In the genomic region with DNA sequence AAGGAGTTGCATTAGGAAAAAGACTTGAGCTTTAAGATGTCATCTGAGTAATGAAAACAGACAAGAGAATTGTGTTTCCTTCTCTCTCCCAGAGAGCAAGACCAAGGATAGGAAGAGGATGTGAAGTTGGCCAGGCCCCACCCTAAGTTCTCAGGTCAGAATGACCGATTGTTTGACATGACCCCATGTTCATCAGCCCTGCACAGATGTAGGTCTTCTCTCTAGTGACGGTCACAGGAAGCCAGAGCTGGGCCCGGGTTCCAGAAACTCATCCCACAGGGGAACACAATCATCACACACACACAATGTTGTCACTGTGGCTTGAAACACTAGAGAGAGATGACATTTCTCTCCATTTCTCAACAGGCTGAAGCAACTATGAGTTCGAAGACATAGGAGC, we compare ENCODE assay signal across 22 mouse cellular contexts. TPM values are rescaled to one million over a fixed set of nuclear protein-coding genes. Genes with fewer than 3 reads are reported as not detected.
DNase-seq lines count a peak whose midpoint lies in the region; ATAC-seq and TF ChIP-seq lines count a peak whose summit lies in the region.
"Had no signal": no experiment of that assay in that cellular context is flagged by ENCODE, and none has a peak within 500 bp of the region (broad histone marks: within the 10 kb centered on the region; RNA-seq: fewer than 3 reads in every experiment).

No protein-coding gene starts in this region.

- H3K4me2 ChIP-seq in heart, postnatal 0 days (ENCODE audit: low read depth, low read length): no peak overlapping the region
- H3K4me2 ChIP-seq in lung, postnatal 0 days (replicated peaks; ENCODE audit: low read depth, low read length): no peak overlapping the region
- H3K4me2 ChIP-seq: embryonic facial prominence, embryonic 12.5 days; heart, embryonic 13.5 days; hindbrain, embryonic 14.5 days; intestine, embryonic 15.5 days had no signal

- peaks cover 47% of the 10 kb centered on the region for H3K4me1 ChIP-seq in heart, postnatal 0 days (ENCODE audit: control insufficient read depth, insufficient read depth)
- peaks cover 42% of the 10 kb centered on the region for H3K4me1 ChIP-seq in lung, postnatal 0 days (ENCODE audit: insufficient read depth, low read depth, low read length)
- H3K4me1 ChIP-seq in lung, adult 2 months (ENCODE audit: control insufficient read depth, insufficient read depth, low read length): peaks cover 40% of the 10 kb centered on the region

- intact Hi-C loops in gastrocnemius, adult 2 months (cut with DNase I): no loop called here
- intact Hi-C loops in heart, postnatal 25 days (cut with DNase I): no loop called here

- no peak for TF ChIP-seq POLR2A in lung, adult 2 months (IDR thresholded peaks at IDR 0.05; ENCODE audit: borderline replicate concordance, extremely low read depth, low read depth, low read length)

- no peaks in the 10 kb centered on the region for H3K27me3 ChIP-seq in heart, postnatal 0 days (ENCODE audit: control insufficient read depth, insufficient read depth, low read length)
- H3K27me3 ChIP-seq in lung, postnatal 0 days (replicated peaks; ENCODE audit: insufficient read depth, low read length): no peaks in the 10 kb centered on the region
- H3K27me3 ChIP-seq: embryonic facial prominence, embryonic 12.5 days; heart, embryonic 13.5 days; intestine, embryonic 15.5 days had no signal

- no peaks in the 10 kb centered on the region for H3K9me3 ChIP-seq in heart, postnatal 0 days (replicated peaks; ENCODE audit: control insufficient read depth, low read length)
- no peaks in the 10 kb centered on the region for H3K9me3 ChIP-seq in lung, postnatal 0 days (ENCODE audit: low read length)
- H3K9me3 ChIP-seq: embryonic facial prominence, embryonic 12.5 days; G1E; heart, embryonic 13.5 days; hindbrain, embryonic 10.5 days; intestine, embryonic 15.5 days had no signal

- no peak for DNase-seq in gastrocnemius, adult 2 months
- no peak for DNase-seq in gastrocnemius, postnatal 25 days
- DNase-seq in heart, postnatal 0 days (ENCODE audit: low spot score): no peak
- DNase-seq in heart, postnatal 25 days (ENCODE audit: low spot score): no peak
- DNase-seq in lung, postnatal 0 days (ENCODE audit: low spot score): no peak
- DNase-seq in lung, adult 2 months: no peak
- no peak for DNase-seq in adrenal gland, adult 18-20 months (ENCODE audit: low spot score in 2 of 2)
- DNase-seq: adrenal gland, postnatal 10 days; B cell, adult 2 months; cerebellum, adult 11-12 months; cerebellum, adult 9-10 months; cerebellum, postnatal 25 days; gastrocnemius, postnatal 14 days; heart, postnatal 14 days had no signal

- TF ChIP-seq CTCF in gastrocnemius, adult 2 months (IDR thresholded peaks at IDR 0.05): no peak
- no peak for TF ChIP-seq CTCF in heart, postnatal 0 days (IDR thresholded peaks at IDR 0.05; ENCODE audit: low read depth)
- no peak for TF ChIP-seq CTCF in lung, postnatal 0 days (IDR thresholded peaks at IDR 0.05)
- TF ChIP-seq CTCF in lung, adult 2 months (IDR thresholded peaks at IDR 0.05; ENCODE audit: insufficient read depth, low read length): no peak

- H3K9ac ChIP-seq in heart, postnatal 0 days (replicated peaks; ENCODE audit: low read depth, low read length): no peak overlapping the region
- H3K9ac ChIP-seq in lung, postnatal 0 days (replicated peaks; ENCODE audit: low read depth): no peak overlapping the region
- H3K9ac ChIP-seq: embryonic facial prominence, embryonic 12.5 days; heart, embryonic 13.5 days; hindbrain, embryonic 14.5 days; intestine, embryonic 15.5 days had no signal

- no peak for TF ChIP-seq EP300 in heart, postnatal 0 days (IDR thresholded peaks at IDR 0.05; ENCODE audit: low read depth)
- TF ChIP-seq EP300 in lung, postnatal 0 days (IDR thresholded peaks at IDR 0.05): peak; percentile 38; the same call in 1 of the 2 replicates

- H3K27ac ChIP-seq in gastrocnemius, adult 2 months: peak overlapping the region; percentile 85
- peak overlapping the region; percentile 66; the same call in 1 of the 2 replicates for H3K27ac ChIP-seq in heart, postnatal 0 days (ENCODE audit: low read depth)
- H3K27ac ChIP-seq in lung, postnatal 0 days (ENCODE audit: low read length): no peak overlapping the region
- H3K27ac ChIP-seq: embryonic facial prominence, embryonic 12.5 days; heart, embryonic 13.5 days; hindbrain, embryonic 10.5 days; hindbrain, embryonic 14.5 days; intestine, embryonic 15.5 days had no signal

- peak; percentile 59 for ATAC-seq in heart, postnatal 0 days (ENCODE audit: insufficient read depth, low read depth)
- peak; percentile 48 for ATAC-seq in lung, postnatal 0 days
- ATAC-seq: CD4-positive, CD25-positive, alpha-beta regulatory T cell, adult 4 months; forebrain, embryonic 16.5 days; intestine, embryonic 15.5 days had no signal

- H3K36me3 ChIP-seq in heart, postnatal 0 days (replicated peaks; ENCODE audit: control insufficient read depth, insufficient read depth, low read length): no peaks in the 10 kb centered on the region
- H3K36me3 ChIP-seq in lung, postnatal 0 days (ENCODE audit: insufficient read depth, low read length): no peaks in the 10 kb centered on the region
- H3K36me3 ChIP-seq: embryonic facial prominence, embryonic 12.5 days; G1E; hindbrain, embryonic 10.5 days; intestine, embryonic 15.5 days had no signal

- WGBS in heart, postnatal 0 days: 58% methylated on average over 4 of the region's 4 CpGs
- WGBS in lung, postnatal 0 days: 39% methylated on average over 4 of the region's 4 CpGs
- whole genome bisulfite sequencing in lung, adult 2 months: 33% methylated on average over 4 of the region's 4 CpGs

- no peak overlapping the region for H3K4me3 ChIP-seq in gastrocnemius, adult 2 months
- no peak overlapping the region for H3K4me3 ChIP-seq in heart, postnatal 0 days (ENCODE audit: low read depth, low read length)
- H3K4me3 ChIP-seq in lung, postnatal 0 days (ENCODE audit: low read depth, low read length): no peak overlapping the region
- H3K4me3 ChIP-seq in lung, adult 2 months (replicated peaks; ENCODE audit: extremely low read depth, low read depth, low read length): no peak overlapping the region
- H3K4me3 ChIP-seq: embryonic facial prominence, embryonic 12.5 days; heart, embryonic 13.5 days; hindbrain, embryonic 10.5 days; intestine, embryonic 15.5 days had no signal

RNA-seq across cellular contexts. Expression of a gene that starts 27.2 kb away (rescaled TPM):
- total RNA-seq in gastrocnemius, adult 2 months (2021): 10 to 100 TPM; 51.3 to 69.5 TPM
- total RNA-seq in gastrocnemius, postnatal 25 days (2021): 100 to 1,000 TPM; 101 to 136 TPM
- 315 and 329 TPM in 2 replicates for total RNA-seq in heart, postnatal 0 days (2014; rRNA removed; ENCODE audit: low replicate concordance)
- polyA plus RNA-seq in heart, postnatal 0 days (2015; fragmentation: Nextera tagmentation; extraction: Ambion mirVana): 87.7 and 98.5 TPM in 2 replicates
- 100 to 1,000 TPM; 292 to 338 TPM for total RNA-seq in heart, postnatal 25 days (2021)
- 183 and 189 TPM in 2 replicates for polyA plus RNA-seq in lung, postnatal 0 days (2015; fragmentation: Nextera tagmentation; extraction: Ambion mirVana)
- polyA plus RNA-seq in lung, adult 2 months (2012; rRNA removed): 219 and 237 TPM in 2 replicates
- 100 to 1,000 TPM; 131 to 150 TPM for total RNA-seq in adrenal gland, adult 18-20 months (2021)
- polyA plus RNA-seq: CD4-positive, CD25-positive, alpha-beta regulatory T cell, adult 4 months; G1E had no signal

RNA-seq across cellular contexts. Expression of a gene that starts 27.2 kb away (rescaled TPM):
- total RNA-seq in gastrocnemius, adult 2 months (2021): 100 to 1,000 TPM in 1 of 2 experiments, 10 to 100 TPM in 1; 73.3 to 117 TPM
- total RNA-seq in gastrocnemius, postnatal 25 days (2021): 100 to 1,000 TPM; 206 to 284 TPM
- total RNA-seq in heart, postnatal 0 days (2014; rRNA removed; ENCODE audit: low replicate concordance): 921 and 1,061 TPM in 2 replicates
- 163 and 191 TPM in 2 replicates for polyA plus RNA-seq in heart, postnatal 0 days (2015; fragmentation: Nextera tagmentation; extraction: Ambion mirVana)
- total RNA-seq in heart, postnatal 25 days (2021): 100 to 1,000 TPM; 537 to 622 TPM
- polyA plus RNA-seq in lung, postnatal 0 days (2015; fragmentation: Nextera tagmentation; extraction: Ambion mirVana): 346 and 376 TPM in 2 replicates
- polyA plus RNA-seq in lung, adult 2 months (2012; rRNA removed): 556 and 580 TPM in 2 replicates
- total RNA-seq in adrenal gland, adult 18-20 months (2021): 100 to 1,000 TPM; 250 to 364 TPM
- polyA plus RNA-seq: G1E had no signal
